Mouse (Mus musculus): ENCODE measurements at regions not wholly inside any gene's neighbourhood (a gene's known extent, or its start where the extent isn't known, plus 50 kb on each side); places are given as distances from the start of the nearest gene placed in this dataset.

- H3K4me3 ChIP-seq (ENCODE audit: low read depth, low read length) = no peak overlapping the region
- no peaks in the 10 kb centered on the region for H3K4me1 ChIP-seq (ENCODE audit: control insufficient read depth, insufficient read depth, low read length)
- H3K9ac ChIP-seq (replicated peaks; ENCODE audit: low read depth, low read length) = no peak overlapping the region
- H3K9me3 ChIP-seq (ENCODE audit: control insufficient read depth, low read length) = no peaks in the 10 kb centered on the region
- H3K36me3 ChIP-seq (ENCODE audit: control insufficient read depth, insufficient read depth, low read length) = no peaks in the 10 kb centered on the region
- H3K27me3 ChIP-seq (ENCODE audit: control insufficient read depth, insufficient read depth, low read length) = no peaks in the 10 kb centered on the region
- no peak overlapping the region for H3K4me2 ChIP-seq (ENCODE audit: low read depth, low read length)
- WGBS = 91% methylated on average over 1 of the region's 1 CpGs
- H3K27ac ChIP-seq (ENCODE audit: low read depth, low read length) = no peak overlapping the region
- ATAC-seq (ENCODE audit: low read depth) = no peak
Measured at GRCm38 (mm10) chr10:108051637-108052036, 110.4 kb upstream of the Ppp1r12a start.

DNA sequence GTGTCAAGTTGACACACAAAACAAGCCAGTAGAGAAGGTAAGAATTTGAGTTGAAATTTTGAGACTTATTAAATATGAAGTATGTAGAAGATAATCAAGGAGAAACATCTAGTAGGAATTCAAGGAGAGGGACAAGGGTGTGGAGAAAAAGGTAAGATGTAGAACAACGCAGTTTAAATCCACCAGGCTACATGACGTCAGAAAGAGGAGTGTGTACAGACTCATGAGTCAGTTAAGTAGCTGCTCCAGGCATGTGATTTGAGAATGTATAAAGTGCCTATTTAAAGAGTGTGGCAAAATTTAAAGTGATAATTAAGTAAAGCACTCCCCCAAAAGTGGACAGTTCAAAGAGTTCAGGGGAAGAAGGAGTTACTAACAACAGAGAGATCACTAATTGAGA, 113.6 kb upstream of the Ppp1r12a start:
- ATAC-seq (ENCODE audit: low read depth) = no peak
- Histone ChIP-seq H3K36me3 (ENCODE audit: control insufficient read depth, insufficient read depth, low read length) (no peaks in the 10 kb centered on the region), H3K4me3 (ENCODE audit: low read depth, low read length) (no peak overlapping the region), H3K9me3 (ENCODE audit: control insufficient read depth, low read length) (no peaks in the 10 kb centered on the region), H3K4me1 (ENCODE audit: control insufficient read depth, insufficient read depth, low read length) (no peaks in the 10 kb centered on the region), H3K4me2 (ENCODE audit: low read depth, low read length) (no peak overlapping the region), H3K9ac (replicated peaks; ENCODE audit: low read depth, low read length) (no peak overlapping the region), H3K27me3 (ENCODE audit: control insufficient read depth, insufficient read depth, low read length) (no peaks in the 10 kb centered on the region), H3K27ac (ENCODE audit: low read depth, low read length) (no peak overlapping the region)
- 93% methylated on average over 2 of the region's 2 CpGs for WGBS

DNA sequence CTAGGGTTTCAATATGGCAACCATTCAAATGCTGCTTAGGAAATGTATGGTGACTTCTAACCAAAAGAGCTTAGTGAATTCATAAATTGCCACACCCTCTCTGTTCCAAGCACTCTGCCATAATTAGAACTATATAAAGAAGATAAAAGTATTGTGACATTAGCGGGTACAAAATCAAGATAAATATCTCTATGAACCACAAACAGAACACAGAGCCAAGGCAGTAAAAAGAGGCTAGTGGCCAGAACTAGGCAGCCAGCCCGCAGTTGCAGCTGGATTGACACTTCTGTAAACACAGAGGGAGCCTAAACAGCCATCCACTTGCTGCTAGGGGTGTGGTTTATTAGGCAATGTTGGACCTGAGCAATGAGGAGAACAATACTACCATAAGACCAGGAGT, 118.5 kb upstream of the Ppp1r12a start:
- no peak overlapping the region for H3K9ac ChIP-seq (replicated peaks; ENCODE audit: low read depth, low read length)
- no peaks in the 10 kb centered on the region for H3K9me3 ChIP-seq (ENCODE audit: control insufficient read depth, low read length)
- no peaks in the 10 kb centered on the region for H3K36me3 ChIP-seq (ENCODE audit: control insufficient read depth, insufficient read depth, low read length)
- ATAC-seq (ENCODE audit: low read depth) = no peak
- no peaks in the 10 kb centered on the region for H3K27me3 ChIP-seq (ENCODE audit: control insufficient read depth, insufficient read depth, low read length)
- H3K4me3 ChIP-seq (ENCODE audit: low read depth, low read length) = no peak overlapping the region
- no peaks in the 10 kb centered on the region for H3K4me1 ChIP-seq (ENCODE audit: control insufficient read depth, insufficient read depth, low read length)
- 63% methylated on average over 2 of the region's 2 CpGs for WGBS
- no peak overlapping the region for H3K4me2 ChIP-seq (ENCODE audit: low read depth, low read length)
- no peak overlapping the region for H3K27ac ChIP-seq (ENCODE audit: low read depth, low read length)

GRCm38 (mm10) chr10:108040027-108040426, 122.0 kb upstream of the Ppp1r12a start:
- Histone ChIP-seq H3K9ac (replicated peaks; ENCODE audit: low read depth, low read length) (no peak overlapping the region), H3K9me3 (ENCODE audit: control insufficient read depth, low read length) (no peaks in the 10 kb centered on the region), H3K4me2 (ENCODE audit: low read depth, low read length) (no peak overlapping the region), H3K4me1 (ENCODE audit: control insufficient read depth, insufficient read depth, low read length) (0 out of 2 replicates have a peak, but pooled peaks cover 3% of the 10 kb centered on the region), H3K27ac (ENCODE audit: low read depth, low read length) (no peak overlapping the region), H3K27me3 (ENCODE audit: control insufficient read depth, insufficient read depth, low read length) (no peaks in the 10 kb centered on the region), H3K36me3 (ENCODE audit: control insufficient read depth, insufficient read depth, low read length) (no peaks in the 10 kb centered on the region), H3K4me3 (ENCODE audit: low read depth, low read length) (no peak overlapping the region)
- no peak for ATAC-seq (ENCODE audit: low read depth)

- Histone ChIP-seq H3K4me1 (ENCODE audit: control insufficient read depth, insufficient read depth, low read length) (0 out of 2 replicates have a peak, but pooled peaks cover 3% of the 10 kb centered on the region), H3K27ac (ENCODE audit: low read depth, low read length) (peak overlapping the region; percentile 16; the same call in 1 of the 2 replicates), H3K9me3 (ENCODE audit: control insufficient read depth, low read length) (no peaks in the 10 kb centered on the region), H3K4me2 (ENCODE audit: low read depth, low read length) (no peak overlapping the region), H3K4me3 (ENCODE audit: low read depth, low read length) (no peak overlapping the region), H3K27me3 (ENCODE audit: control insufficient read depth, insufficient read depth, low read length) (no peaks in the 10 kb centered on the region), H3K9ac (replicated peaks; ENCODE audit: low read depth, low read length) (no peak overlapping the region), H3K36me3 (ENCODE audit: control insufficient read depth, insufficient read depth, low read length) (no peaks in the 10 kb centered on the region)
- peak; percentile 56; the same call in 1 of the 2 replicates for ATAC-seq (ENCODE audit: low read depth)
- 42% methylated on average over 3 of the region's 3 CpGs for WGBS
Measured at GRCm38 (mm10) chr10:108036486-108037109, 124.7 kb upstream of the Otogl start.

- Histone ChIP-seq H3K27me3 (ENCODE audit: control insufficient read depth, insufficient read depth, low read length) (no peaks in the 10 kb centered on the region), H3K9ac (replicated peaks; ENCODE audit: low read depth, low read length) (no peak overlapping the region), H3K36me3 (ENCODE audit: control insufficient read depth, insufficient read depth, low read length) (no peaks in the 10 kb centered on the region), H3K4me3 (ENCODE audit: low read depth, low read length) (no peak overlapping the region), H3K4me1 (ENCODE audit: control insufficient read depth, insufficient read depth, low read length) (0 out of 2 replicates have a peak, but pooled peaks cover 3% of the 10 kb centered on the region), H3K27ac (ENCODE audit: low read depth, low read length) (no peak overlapping the region), H3K4me2 (ENCODE audit: low read depth, low read length) (no peak overlapping the region), H3K9me3 (ENCODE audit: control insufficient read depth, low read length) (no peaks in the 10 kb centered on the region)
- ATAC-seq (ENCODE audit: low read depth) = no peak
- WGBS = 94% methylated on average over 3 of the region's 3 CpGs
Measured at GRCm38 (mm10) chr10:108034068-108034467, 122.1 kb upstream of the Otogl start.

DNA sequence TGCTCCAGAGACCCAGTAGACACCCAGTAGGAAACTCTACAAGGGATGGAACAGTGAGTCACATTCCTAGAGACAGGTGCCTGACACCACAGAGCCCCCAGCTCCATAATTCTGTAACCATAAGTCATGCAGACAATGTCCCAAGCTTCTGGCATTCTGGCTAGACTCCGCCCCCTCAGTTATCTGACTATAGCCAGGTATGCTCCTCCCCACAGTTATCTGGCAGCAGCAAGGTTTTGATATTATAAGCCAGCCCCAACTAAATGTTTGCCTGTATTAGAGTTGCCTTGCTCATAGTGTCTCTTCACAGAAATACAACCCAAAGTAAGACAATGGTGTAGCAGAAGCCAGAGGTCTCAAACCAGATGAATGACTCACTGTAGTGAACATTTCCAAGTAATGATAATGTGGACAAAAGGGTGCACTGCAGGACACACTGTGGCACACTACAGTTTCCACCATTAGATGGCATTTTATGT, 121.4 kb upstream of the Otogl start:
- Histone ChIP-seq H3K4me1 (ENCODE audit: control insufficient read depth, insufficient read depth, low read length) (0 out of 2 replicates have a peak, but pooled peaks cover 3% of the 10 kb centered on the region), H3K4me2 (ENCODE audit: low read depth, low read length) (no peak overlapping the region), H3K9ac (replicated peaks; ENCODE audit: low read depth, low read length) (no peak overlapping the region), H3K27me3 (ENCODE audit: control insufficient read depth, insufficient read depth, low read length) (no peaks in the 10 kb centered on the region), H3K4me3 (ENCODE audit: low read depth, low read length) (no peak overlapping the region), H3K9me3 (ENCODE audit: control insufficient read depth, low read length) (no peaks in the 10 kb centered on the region), H3K27ac (ENCODE audit: low read depth, low read length) (no peak overlapping the region), H3K36me3 (ENCODE audit: control insufficient read depth, insufficient read depth, low read length) (no peaks in the 10 kb centered on the region)
- no peak for ATAC-seq (ENCODE audit: low read depth)
- WGBS = 90% methylated on average over 1 of the region's 1 CpGs

DNA sequence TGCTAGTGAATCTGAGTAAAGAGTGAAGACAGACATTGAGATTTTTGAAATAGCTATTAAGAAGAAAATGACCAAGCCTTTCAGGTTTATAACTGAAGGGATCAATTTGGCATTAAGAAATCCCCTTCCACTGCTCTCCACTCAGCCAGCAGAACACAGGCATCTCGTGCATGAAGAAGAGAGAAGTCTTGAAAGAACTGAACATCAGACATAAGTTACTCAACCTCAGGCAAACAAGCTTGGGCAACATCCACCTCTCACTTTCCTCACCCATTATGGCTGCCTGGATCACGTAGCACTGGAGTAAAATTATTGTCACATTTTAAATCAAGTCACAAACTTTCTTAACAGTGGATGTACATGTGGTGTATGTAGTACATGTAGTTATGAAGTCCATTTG, 115.6 kb upstream of the Otogl start:
- no peaks in the 10 kb centered on the region for H3K36me3 ChIP-seq (ENCODE audit: control insufficient read depth, insufficient read depth, low read length)
- no peak overlapping the region for H3K4me2 ChIP-seq (ENCODE audit: low read depth, low read length)
- no peak overlapping the region for H3K4me3 ChIP-seq (ENCODE audit: low read depth, low read length)
- H3K27me3 ChIP-seq (ENCODE audit: control insufficient read depth, insufficient read depth, low read length) = no peaks in the 10 kb centered on the region
- no peak for ATAC-seq (ENCODE audit: low read depth)
- H3K4me1 ChIP-seq (ENCODE audit: control insufficient read depth, insufficient read depth, low read length) = no peaks in the 10 kb centered on the region
- H3K9ac ChIP-seq (replicated peaks; ENCODE audit: low read depth, low read length) = no peak overlapping the region
- no peak overlapping the region for H3K27ac ChIP-seq (ENCODE audit: low read depth, low read length)
- no peaks in the 10 kb centered on the region for H3K9me3 ChIP-seq (ENCODE audit: control insufficient read depth, low read length)
- WGBS = 82% methylated on average over 2 of the region's 2 CpGs

- H3K9me3 ChIP-seq (ENCODE audit: control insufficient read depth, low read length) = no peaks in the 10 kb centered on the region
- H3K9ac ChIP-seq (replicated peaks; ENCODE audit: low read depth, low read length) = no peak overlapping the region
- ATAC-seq (ENCODE audit: low read depth) = no peak
- no peaks in the 10 kb centered on the region for H3K4me1 ChIP-seq (ENCODE audit: control insufficient read depth, insufficient read depth, low read length)
- no peaks in the 10 kb centered on the region for H3K36me3 ChIP-seq (ENCODE audit: control insufficient read depth, insufficient read depth, low read length)
- H3K27ac ChIP-seq (ENCODE audit: low read depth, low read length) = no peak overlapping the region
- no peaks in the 10 kb centered on the region for H3K27me3 ChIP-seq (ENCODE audit: control insufficient read depth, insufficient read depth, low read length)
- H3K4me3 ChIP-seq (ENCODE audit: low read depth, low read length) = no peak overlapping the region
- WGBS = 91% methylated on average over 6 of the region's 6 CpGs
- no peak overlapping the region for H3K4me2 ChIP-seq (ENCODE audit: low read depth, low read length)
Measured at GRCm38 (mm10) chr10:108024227-108024626, 112.3 kb upstream of the Otogl start.
